Mouse (Mus musculus) hindbrain, embryonic 16.5 days (tissue): ENCODE measurements at regions not wholly inside any gene's neighbourhood (a gene's known extent, or its start where the extent isn't known, plus 50 kb on each side); places are given as distances from the start of the nearest gene placed in this dataset.

Source experiments
- ATAC-seq: fragments of 200-750 bp; cut with Nextera tagmentation; 2 replicates; pipeline ENCODE4 v1.8.0; 2017; ENCODE audit warnings: moderate TSS enrichment, moderate library complexity
- H3K27ac ChIP-seq: fragments of 300-500 bp; sonication (generic); 2 replicates; pipeline ENCODE4 v1.5.1; 2014; ENCODE audit warnings: low read depth, mild to moderate bottlenecking, control low read depth, low read length, moderate library complexity
- H3K27me3 ChIP-seq: fragments of 300-500 bp; sonication (generic); replicated peaks from 2 replicates; pipeline ENCODE4 v1.6.1; 2014; ENCODE audit warnings: low read length; ENCODE audit not compliant: control insufficient read depth, insufficient read depth
- H3K36me3 ChIP-seq: fragments of 300-500 bp; sonication (generic); 2 replicates; pipeline ENCODE4 v1.6.1; 2014; ENCODE audit warnings: mild to moderate bottlenecking, low read length, moderate library complexity, mixed read lengths; ENCODE audit not compliant: control insufficient read depth, insufficient read depth
- H3K4me1 ChIP-seq: fragments of 300-500 bp; sonication (generic); 2 replicates; pipeline ENCODE4 v1.6.1; 2014; ENCODE audit warnings: low read depth, low read length; ENCODE audit not compliant: control insufficient read depth, insufficient read depth
- H3K4me2 ChIP-seq: fragments of 300-500 bp; sonication (generic); 2 replicates; pipeline ENCODE4 v1.6.1; 2014; ENCODE audit warnings: mild to moderate bottlenecking, low read length, control low read depth, moderate library complexity
- H3K4me3 ChIP-seq: fragments of 300-500 bp; sonication (generic); 2 replicates; pipeline ENCODE4 v1.5.1; 2014; ENCODE audit warnings: mild to moderate bottlenecking, low read length, control low read depth, moderate library complexity
- H3K9ac ChIP-seq: fragments of 300-500 bp; sonication (generic); 2 replicates; pipeline ENCODE4 v1.6.1; 2014; ENCODE audit warnings: low read depth, mild to moderate bottlenecking, control low read depth, low read length, moderate library complexity
- H3K9me3 ChIP-seq: fragments of 300-500 bp; sonication (generic); 2 replicates; pipeline ENCODE4 v1.6.1; 2014; ENCODE audit warnings: mild to moderate bottlenecking, low read length, moderate library complexity; ENCODE audit not compliant: control insufficient read depth
- WGBS: fragments of 180-500 bp; shearing (Covaris S2); extraction: QIAGEN DNeasy Blood & Tissue Kit; methylation state at CpG from one replicate; pipeline ENCODE4 v1.1.7; 2014; 5-methylcytosine and 5-hydroxymethylcytosine counted together

DNA sequence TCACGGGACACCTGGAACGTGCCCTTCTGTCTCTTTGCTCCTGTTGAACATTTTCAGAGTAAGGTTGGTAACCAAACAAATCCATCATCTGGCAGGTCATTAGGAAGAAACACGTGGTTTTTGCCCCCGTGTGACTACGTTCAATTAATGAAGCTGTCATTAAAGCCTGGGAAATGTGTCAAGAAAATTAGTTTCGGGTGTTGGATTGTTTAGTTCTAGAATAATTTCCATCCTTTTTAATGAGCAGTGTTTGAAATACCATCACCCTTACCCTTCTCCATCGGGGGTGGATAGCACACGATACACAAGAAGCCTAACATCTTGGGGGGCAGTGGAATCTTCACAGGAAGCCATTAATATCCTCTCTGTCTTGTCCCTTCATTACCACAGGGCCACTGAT, 107.7 kb downstream of the Far1 start:
- ATAC-seq: peak; percentile 9; the same call in 1 of the 2 replicates
- Histone ChIP-seq H3K9ac (no peak overlapping the region), H3K27me3 (no peaks in the 10 kb centered on the region), H3K4me1 (peaks cover 10% of the 10 kb centered on the region), H3K36me3 (no peaks in the 10 kb centered on the region), H3K4me3 (no peak overlapping the region), H3K9me3 (no peaks in the 10 kb centered on the region), H3K4me2 (no peak overlapping the region), H3K27ac (peak overlapping the region; percentile 42; the same call in 1 of the 2 replicates)
- WGBS: 36% methylated on average over 8 of the region's 8 CpGs

- Histone ChIP-seq H3K9me3 (no peaks in the 10 kb centered on the region), H3K4me3 (no peak overlapping the region), H3K4me2 (peak overlapping the region; percentile 15; the same call in 1 of the 2 replicates), H3K4me1 (peaks cover 10% of the 10 kb centered on the region), H3K27me3 (no peaks in the 10 kb centered on the region), H3K36me3 (no peaks in the 10 kb centered on the region), H3K9ac (no peak overlapping the region), H3K27ac (peak overlapping the region; percentile 34; the same call in 1 of the 2 replicates)
- peak; percentile 75; the same call in 1 of the 2 replicates for ATAC-seq
- WGBS: 32% methylated on average over 13 of the region's 13 CpGs
Measured at GRCm38 (mm10) chr7:113621898-113622510, 108.4 kb downstream of the Far1 start.

DNA sequence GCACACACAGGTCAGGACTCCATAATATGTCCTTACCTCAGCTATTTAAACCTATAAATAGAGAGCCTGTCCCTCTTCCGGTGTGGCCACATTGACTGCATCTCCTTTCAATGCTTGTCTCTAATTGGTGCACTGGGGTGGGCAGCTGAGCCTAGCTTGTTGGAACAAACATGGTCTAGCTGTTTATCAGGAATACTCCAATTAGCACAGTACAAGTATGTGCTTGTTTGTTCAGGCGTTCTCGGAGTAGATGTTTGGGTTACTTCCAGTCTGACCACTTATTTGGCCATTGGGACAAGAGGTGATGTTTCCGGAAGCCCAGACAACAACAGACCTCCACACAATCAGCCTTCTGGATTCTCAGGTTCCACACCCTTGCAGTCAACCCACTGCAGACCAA, 109.7 kb downstream of the Far1 start:
- Histone ChIP-seq H3K9me3 (no peaks in the 10 kb centered on the region), H3K36me3 (no peaks in the 10 kb centered on the region), H3K9ac (no peak overlapping the region), H3K4me3 (no peak overlapping the region), H3K4me1 (peaks cover 10% of the 10 kb centered on the region), H3K27ac (no peak overlapping the region), H3K4me2 (no peak overlapping the region), H3K27me3 (no peaks in the 10 kb centered on the region)
- WGBS: 83% methylated on average over 4 of the region's 4 CpGs
- no peak for ATAC-seq

GRCm38 (mm10) chr7:113623962-113624361, 110.3 kb downstream of the Far1 start:
- WGBS: 90% methylated on average over 6 of the region's 6 CpGs
- H3K9me3 ChIP-seq: no peaks in the 10 kb centered on the region
- H3K4me1 ChIP-seq: peaks cover 10% of the 10 kb centered on the region
- H3K4me3 ChIP-seq: no peak overlapping the region
- H3K27ac ChIP-seq: no peak overlapping the region
- no peak overlapping the region for H3K9ac ChIP-seq
- H3K4me2 ChIP-seq: no peak overlapping the region
- H3K27me3 ChIP-seq: no peaks in the 10 kb centered on the region
- ATAC-seq: no peak
- H3K36me3 ChIP-seq: no peaks in the 10 kb centered on the region

DNA sequence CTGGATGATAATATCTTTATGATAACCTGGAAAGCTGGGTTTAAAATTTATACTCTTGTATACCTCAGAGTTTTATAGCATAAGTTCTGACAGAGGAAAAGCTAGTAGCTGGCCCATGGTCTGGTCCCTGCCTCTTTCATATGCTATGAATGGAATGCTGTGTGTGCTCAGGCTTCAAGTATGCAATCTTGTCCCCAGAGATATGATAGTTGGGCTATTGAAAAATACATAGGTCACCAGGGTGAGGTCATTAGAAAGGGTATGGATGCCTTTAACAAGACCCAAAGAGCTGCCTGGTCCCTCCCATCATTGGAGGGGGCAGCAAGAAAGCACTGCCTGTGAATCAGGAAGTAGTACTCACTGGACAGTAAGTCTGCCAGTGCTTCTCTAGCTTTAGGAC, 113.1 kb downstream of the Far1 start:
- H3K4me3 ChIP-seq: no peak overlapping the region
- H3K4me2 ChIP-seq: no peak overlapping the region
- no peaks in the 10 kb centered on the region for H3K36me3 ChIP-seq
- peaks cover 4% of the 10 kb centered on the region for H3K4me1 ChIP-seq
- H3K9ac ChIP-seq: no peak overlapping the region
- no peak for ATAC-seq
- H3K27ac ChIP-seq: no peak overlapping the region
- no peaks in the 10 kb centered on the region for H3K27me3 ChIP-seq
- no peaks in the 10 kb centered on the region for H3K9me3 ChIP-seq

- H3K9me3 ChIP-seq: no peaks in the 10 kb centered on the region
- H3K4me2 ChIP-seq: no peak overlapping the region
- 86% methylated on average over 4 of the region's 4 CpGs for WGBS
- no peak overlapping the region for H3K4me3 ChIP-seq
- no peaks in the 10 kb centered on the region for H3K36me3 ChIP-seq
- H3K9ac ChIP-seq: no peak overlapping the region
- no peak for ATAC-seq
- H3K27me3 ChIP-seq: no peaks in the 10 kb centered on the region
- H3K27ac ChIP-seq: no peak overlapping the region
- H3K4me1 ChIP-seq: no peaks in the 10 kb centered on the region
Measured at GRCm38 (mm10) chr7:113637011-113637600, 123.5 kb downstream of the Far1 start.

- no peak for ATAC-seq
Measured at GRCm38 (mm10) chr7:113638098-113638497, 124.5 kb downstream of the Far1 start.

DNA sequence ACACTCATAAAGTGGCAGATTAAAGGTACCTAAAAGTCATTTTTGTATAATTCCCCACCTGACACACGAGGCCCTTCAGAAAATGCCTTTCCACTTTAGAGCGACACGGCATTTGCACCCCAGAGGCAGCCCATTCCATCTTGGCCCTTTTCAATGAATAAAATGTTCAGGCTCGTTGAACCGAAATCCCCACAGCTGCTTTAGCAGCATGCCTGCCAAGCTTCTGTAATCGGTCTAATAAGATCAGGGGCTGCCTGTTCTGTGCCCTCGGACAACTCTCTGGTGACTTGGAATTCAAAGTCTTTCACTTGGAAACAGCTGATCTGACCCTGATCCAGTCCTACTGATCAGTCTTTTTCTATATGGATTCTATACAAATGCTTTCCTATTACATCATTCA, 123.3 kb upstream of the Spon1 start:
- no peak overlapping the region for H3K9ac ChIP-seq
- no peaks in the 10 kb centered on the region for H3K36me3 ChIP-seq
- 45% methylated on average over 7 of the region's 7 CpGs for WGBS
- peak; percentile 56 for ATAC-seq
- no peaks in the 10 kb centered on the region for H3K4me1 ChIP-seq
- no peak overlapping the region for H3K27ac ChIP-seq
- no peaks in the 10 kb centered on the region for H3K27me3 ChIP-seq
- no peak overlapping the region for H3K4me3 ChIP-seq
- no peak overlapping the region for H3K4me2 ChIP-seq
- no peaks in the 10 kb centered on the region for H3K9me3 ChIP-seq

More at GRCm38 (mm10) chr7:113638098-113638497, 124.5 kb downstream of the Far1 start:
- no peak overlapping the region for H3K4me3 ChIP-seq
- H3K4me2 ChIP-seq: no peak overlapping the region
- no peak overlapping the region for H3K9ac ChIP-seq
- no peaks in the 10 kb centered on the region for H3K4me1 ChIP-seq
- WGBS: 59% methylated on average over 6 of the region's 6 CpGs
- H3K27ac ChIP-seq: no peak overlapping the region
- H3K36me3 ChIP-seq: no peaks in the 10 kb centered on the region
- H3K9me3 ChIP-seq: no peaks in the 10 kb centered on the region
- no peaks in the 10 kb centered on the region for H3K27me3 ChIP-seq

- Histone ChIP-seq H3K4me1 (no peaks in the 10 kb centered on the region), H3K9ac (no peak overlapping the region), H3K27me3 (no peaks in the 10 kb centered on the region), H3K4me2 (no peak overlapping the region), H3K36me3 (no peaks in the 10 kb centered on the region), H3K9me3 (no peaks in the 10 kb centered on the region), H3K27ac (no peak overlapping the region), H3K4me3 (no peak overlapping the region)
- 71% methylated on average over 1 of the region's 2 CpGs for WGBS
- no peak for ATAC-seq
Measured at GRCm38 (mm10) chr7:113650631-113651030, 115.2 kb upstream of the Spon1 start.
